Mouse (Mus musculus) neutrophil, adult 83 days (primary cell): ENCODE measurements around the gene Cmklr1. TPM values are rescaled to one million over a fixed set of nuclear protein-coding genes. Genes with fewer than 3 reads are reported as not detected.

Source experiments
- total RNA-seq, 2 experiments: library from RNA; stranded (reverse); gene quantifications; one replicate each; pipeline ENCODE4 v1.2.4; 2023

Cmklr1 gene
- 1 to 10 TPM; 1.2 to 1.4 TPM for total RNA-seq

GRCm38 (mm10) chr5:113650035-113650865, at the start of gene Cmklr1:
Gene Cmklr1 (minus strand): TSS chr5:113650426.

Other genes with a start within 250 kb of the Cmklr1 start
- gene Wscd2, start 160.1 kb downstream of the Cmklr1 start, total RNA-seq, result not detected
- not detected for gene 1700069L16Rik, start 74.3 kb upstream of the Cmklr1 start, total RNA-seq
- 1 to 10 TPM; 4.0 to 4.5 TPM for gene Ficd, start 85.4 kb upstream of the Cmklr1 start, total RNA-seq
- 10 to 100 TPM; 34.8 to 37.0 TPM for gene Sart3, start 122.1 kb upstream of the Cmklr1 start, total RNA-seq
- gene Iscu, start 122.3 kb upstream of the Cmklr1 start, total RNA-seq, result 10 to 100 TPM; 81.5 to 87.7 TPM
- 1 to 10 TPM; 2.1 to 2.5 TPM for gene Tmem119, start 150.1 kb upstream of the Cmklr1 start, total RNA-seq
- gene Selplg, start 182.2 kb upstream of the Cmklr1 start, total RNA-seq, result 100 to 1,000 TPM; 382 to 467 TPM